ENCODE assay signal across 30 mouse cellular contexts in genomic region chr5:45513511-45513910, GRCm38 (mm10). TPM values are rescaled to one million over a fixed set of nuclear protein-coding genes. Genes with fewer than 3 reads are reported as not detected.
DNase-seq lines count a peak whose midpoint lies in the region; ATAC-seq lines count a peak whose summit lies in the region.
"Had no signal": no experiment of that assay in that cellular context is flagged by ENCODE, and none has a peak within 500 bp of the region (broad histone marks: within the 10 kb centered on the region; RNA-seq: fewer than 3 reads in every experiment).

No protein-coding gene starts in this region.

- DNase-seq in forebrain, embryonic 11.5 days (ENCODE audit: low spot score), result peak; percentile 31
- peak; percentile 39 for DNase-seq in kidney, adult 11 months
- no peak for DNase-seq in kidney, adult 18-20 months
- peak; percentile 44 to 61 for DNase-seq in kidney, postnatal 25 days
- DNase-seq: adrenal gland, adult 8-10 months; adrenal gland, postnatal 25 days; cerebellum, adult 11-12 months; cerebellum, adult 8-10 months; cerebellum, postnatal 10 days; cerebellum, postnatal 36 days; embryo, embryonic 11 days; forebrain, postnatal 0 days; gastrocnemius, adult 2 months; gastrocnemius, postnatal 14 days; heart, adult 18-20 months; heart, postnatal 14 days; heart, postnatal 4 days had no signal

- 91% methylated on average over 2 of the region's 2 CpGs for WGBS in forebrain, embryonic 11.5 days
- WGBS in forebrain, embryonic 16.5 days, result 91% methylated on average over 2 of the region's 2 CpGs
- 92% methylated on average over 2 of the region's 2 CpGs for WGBS in kidney, embryonic 15.5 days

- H3K27me3 ChIP-seq in forebrain, embryonic 11.5 days (ENCODE audit: control insufficient read depth, insufficient read depth, low read length), result no peaks in the 10 kb centered on the region
- no peaks in the 10 kb centered on the region for H3K27me3 ChIP-seq in forebrain, embryonic 16.5 days (replicated peaks; ENCODE audit: control insufficient read depth, insufficient read depth, low read length)
- H3K27me3 ChIP-seq in kidney, embryonic 15.5 days, result no peaks in the 10 kb centered on the region
- H3K27me3 ChIP-seq: embryonic facial prominence, embryonic 13.5 days; forebrain, embryonic 13.5 days; heart, embryonic 13.5 days had no signal

- H3K4me2 ChIP-seq in forebrain, embryonic 11.5 days (ENCODE audit: low read depth, low read length, severe bottlenecking), result no peak overlapping the region
- H3K4me2 ChIP-seq in forebrain, embryonic 16.5 days (ENCODE audit: low read length), result no peak overlapping the region
- no peak overlapping the region for H3K4me2 ChIP-seq in kidney, embryonic 15.5 days
- H3K4me2 ChIP-seq: embryonic facial prominence, embryonic 13.5 days; forebrain, embryonic 13.5 days; heart, embryonic 13.5 days; hindbrain, embryonic 14.5 days had no signal

- H3K4me3 ChIP-seq in forebrain, embryonic 11.5 days (ENCODE audit: low read depth, low read length), result no peak overlapping the region
- H3K4me3 ChIP-seq in forebrain, embryonic 16.5 days (replicated peaks; ENCODE audit: low read length), result no peak overlapping the region
- no peak overlapping the region for H3K4me3 ChIP-seq in kidney, embryonic 15.5 days (replicated peaks)
- H3K4me3 ChIP-seq: embryonic facial prominence, embryonic 10.5 days; embryonic facial prominence, embryonic 13.5 days; erythroblast, embryonic 14.5 days; forebrain, embryonic 13.5 days; gastrocnemius, adult 2 months; heart, embryonic 10.5 days; heart, embryonic 13.5 days had no signal

- no peaks in the 10 kb centered on the region for H3K4me1 ChIP-seq in forebrain, embryonic 11.5 days (replicated peaks; ENCODE audit: control insufficient read depth, insufficient read depth, low read length)
- no peaks in the 10 kb centered on the region for H3K4me1 ChIP-seq in forebrain, embryonic 16.5 days (replicated peaks; ENCODE audit: control insufficient read depth, insufficient read depth, low read length)
- no peaks in the 10 kb centered on the region for H3K4me1 ChIP-seq in kidney, embryonic 15.5 days
- H3K4me1 ChIP-seq: embryonic facial prominence, embryonic 10.5 days; embryonic facial prominence, embryonic 13.5 days; forebrain, embryonic 13.5 days; heart, embryonic 10.5 days; heart, embryonic 13.5 days had no signal

- H3K9me3 ChIP-seq in forebrain, embryonic 11.5 days (ENCODE audit: control insufficient read depth, low read length), result no peaks in the 10 kb centered on the region
- H3K9me3 ChIP-seq in forebrain, embryonic 16.5 days (ENCODE audit: control insufficient read depth, low read length), result no peaks in the 10 kb centered on the region
- H3K9me3 ChIP-seq in kidney, embryonic 15.5 days (replicated peaks), result no peaks in the 10 kb centered on the region
- H3K9me3 ChIP-seq: embryonic facial prominence, embryonic 10.5 days; embryonic facial prominence, embryonic 13.5 days; forebrain, embryonic 13.5 days; heart, embryonic 10.5 days; heart, embryonic 13.5 days had no signal

- no peak overlapping the region for H3K27ac ChIP-seq in forebrain, embryonic 11.5 days (ENCODE audit: low read depth, low read length)
- H3K27ac ChIP-seq in forebrain, embryonic 16.5 days (ENCODE audit: low read length), result no peak overlapping the region
- H3K27ac ChIP-seq in kidney, embryonic 15.5 days, result no peak overlapping the region
- H3K27ac ChIP-seq: embryonic facial prominence, embryonic 10.5 days; embryonic facial prominence, embryonic 13.5 days; forebrain, embryonic 13.5 days; gastrocnemius, adult 2 months; heart, embryonic 10.5 days; heart, embryonic 13.5 days; hindbrain, embryonic 14.5 days; hindbrain, postnatal 0 days had no signal

- H3K9ac ChIP-seq in forebrain, embryonic 11.5 days (ENCODE audit: low read length), result no peak overlapping the region
- no peak overlapping the region for H3K9ac ChIP-seq in forebrain, embryonic 16.5 days (replicated peaks; ENCODE audit: low read depth, low read length)
- H3K9ac ChIP-seq in kidney, embryonic 15.5 days, result no peak overlapping the region
- H3K9ac ChIP-seq: embryonic facial prominence, embryonic 13.5 days; forebrain, embryonic 13.5 days; forebrain, postnatal 0 days; heart, embryonic 13.5 days; hindbrain, embryonic 14.5 days had no signal

- no peak for ATAC-seq in forebrain, embryonic 11.5 days (replicated peaks; ENCODE audit: low FRiP score)
- ATAC-seq in forebrain, embryonic 16.5 days, result no peak
- ATAC-seq in kidney, embryonic 15.5 days (replicated peaks; ENCODE audit: low FRiP score), result no peak
- ATAC-seq: activated CD4-positive, CD25-positive, alpha-beta regulatory T cell, adult 4 months; forebrain, embryonic 13.5 days; forebrain, postnatal 0 days; hindbrain, postnatal 0 days had no signal

- no peaks in the 10 kb centered on the region; the same call in 1 of the 2 replicates for H3K36me3 ChIP-seq in forebrain, embryonic 11.5 days (ENCODE audit: control insufficient read depth, insufficient read depth, low read length)
- H3K36me3 ChIP-seq in forebrain, embryonic 16.5 days (ENCODE audit: control insufficient read depth, insufficient read depth), result peaks cover 5% of the 10 kb centered on the region; the same call in 1 of the 2 replicates
- peaks cover 57% of the 10 kb centered on the region for H3K36me3 ChIP-seq in kidney, embryonic 15.5 days

RNA-seq across cellular contexts. Expression of gene Med28, which starts 6.5 kb away (rescaled TPM):
- 266 and 285 TPM in 2 replicates for polyA plus RNA-seq in forebrain, embryonic 11.5 days (2014; fragmentation: Nextera tagmentation; extraction: Ambion mirVana)
- polyA plus RNA-seq in forebrain, embryonic 16.5 days (2015; fragmentation: Nextera tagmentation; extraction: Ambion mirVana), result 269 and 289 TPM in 2 replicates
- polyA plus RNA-seq in kidney, embryonic 15.5 days (2015; fragmentation: Nextera tagmentation; extraction: Ambion mirVana), result 274 and 287 TPM in 2 replicates

RNA-seq across cellular contexts. Expression of gene Lap3, which starts 20.3 kb away (rescaled TPM):
- 85.0 and 86.3 TPM in 2 replicates for polyA plus RNA-seq in forebrain, embryonic 11.5 days (2014; fragmentation: Nextera tagmentation; extraction: Ambion mirVana)
- polyA plus RNA-seq in forebrain, embryonic 16.5 days (2015; fragmentation: Nextera tagmentation; extraction: Ambion mirVana), result 35.4 and 41.9 TPM in 2 replicates
- polyA plus RNA-seq in kidney, embryonic 15.5 days (2015; fragmentation: Nextera tagmentation; extraction: Ambion mirVana), result 102 and 105 TPM in 2 replicates

RNA-seq across cellular contexts. Expression of gene Clrn2, which starts 60.0 kb away (rescaled TPM):
- polyA plus RNA-seq in forebrain, embryonic 11.5 days (2014; fragmentation: Nextera tagmentation; extraction: Ambion mirVana), result 0.39 TPM in 1 of 2 replicates, not detected in the other
- polyA plus RNA-seq in forebrain, embryonic 16.5 days (2015; fragmentation: Nextera tagmentation; extraction: Ambion mirVana), result not detected in 2 replicates
- polyA plus RNA-seq in kidney, embryonic 15.5 days (2015; fragmentation: Nextera tagmentation; extraction: Ambion mirVana), result not detected in 2 replicates
- polyA plus RNA-seq: activated CD4-positive, CD25-positive, alpha-beta regulatory T cell, adult 4 months; embryonic facial prominence, embryonic 10.5 days; embryonic facial prominence, embryonic 13.5 days; erythroblast, embryonic 14.5 days; forebrain, embryonic 13.5 days; forebrain, postnatal 0 days; heart, embryonic 10.5 days; heart, embryonic 13.5 days; heart, embryonic 16.5 days; hindbrain, embryonic 11.5 days had no signal
